Mouse (Mus musculus): Measurements from ENCODE around the gene Opn4.

Gene Opn4

GRCm38 (mm10) chr14:34599941-34600340 is at the start of gene Opn4:
TSS of gene Opn4 (minus strand) at chr14:34600142.
- DNase-seq: no peak

DNA sequence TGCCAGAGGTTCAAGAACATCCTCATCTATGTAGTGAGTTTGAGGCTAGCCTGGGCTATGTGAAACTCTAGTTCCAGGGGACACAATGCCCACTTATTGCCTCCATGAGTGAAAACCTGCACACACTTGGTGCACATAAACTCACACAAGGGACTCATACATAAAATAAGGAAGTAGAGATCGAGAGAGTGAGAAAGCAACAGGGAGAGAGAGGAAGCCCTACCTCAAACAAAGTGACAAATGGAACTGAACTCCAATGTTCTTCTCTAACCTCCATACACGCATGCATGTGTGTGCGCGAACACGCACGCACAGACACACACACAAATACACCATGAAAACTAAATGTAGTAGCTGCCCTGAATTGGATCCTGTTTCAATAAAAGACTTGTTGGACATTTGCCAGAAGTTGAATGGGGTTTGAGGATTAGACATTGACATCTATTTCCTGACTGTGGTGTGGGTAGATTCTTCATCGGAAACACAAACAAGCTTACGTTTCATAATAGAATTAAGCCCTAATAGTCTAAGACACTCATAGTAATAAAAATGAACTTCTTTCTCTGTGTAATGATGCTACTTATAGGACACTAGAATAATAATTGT is 48.0 kb upstream of the Opn4 start:
- DNase-seq: no peak

- DNase-seq: no peak
Measured at GRCm38 (mm10) chr14:34644140-34644539, 44.2 kb upstream of the Opn4 start.

GRCm38 (mm10) chr14:34635721-34636120 is 35.8 kb upstream of the Opn4 start:
- DNase-seq: no peak

GRCm38 (mm10) chr14:34635192-34635591 is 35.2 kb upstream of the Opn4 start:
- no peak for DNase-seq

DNA sequence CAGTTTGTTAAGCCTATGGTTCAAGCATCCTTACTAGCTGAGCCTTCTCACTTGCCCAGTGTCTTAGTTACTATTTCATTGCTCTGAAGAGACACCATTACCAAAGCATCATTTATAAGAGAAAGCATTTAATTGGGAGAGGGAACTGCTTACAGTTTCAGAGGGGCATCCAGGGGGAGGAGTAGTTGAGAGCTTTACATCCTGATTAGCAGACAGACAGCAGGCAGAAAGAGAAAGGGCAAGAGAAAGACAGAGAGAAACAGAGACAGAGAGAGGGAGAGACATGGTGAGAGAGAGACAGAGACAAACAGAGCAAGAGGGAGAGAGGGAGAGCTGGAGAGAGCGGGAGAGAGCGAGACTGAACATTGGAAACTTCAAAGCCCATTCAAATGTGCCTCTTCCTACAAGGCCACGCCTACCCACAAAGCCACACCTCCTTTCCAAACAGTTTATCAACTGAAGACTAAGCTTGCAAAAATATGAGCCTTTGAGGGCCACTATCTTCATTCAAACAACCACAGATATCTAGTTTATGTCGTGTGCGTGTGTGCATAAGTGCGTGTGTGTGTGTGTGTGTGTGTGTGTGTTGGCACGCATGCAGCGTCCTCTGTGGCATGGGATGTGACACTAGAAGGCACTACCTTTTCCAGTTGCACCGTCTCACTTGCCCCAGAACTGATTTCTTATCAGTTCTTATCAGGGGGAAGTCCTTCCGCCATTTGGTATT is 32.9 kb upstream of the Opn4 start:
- no peak for DNase-seq

DNA sequence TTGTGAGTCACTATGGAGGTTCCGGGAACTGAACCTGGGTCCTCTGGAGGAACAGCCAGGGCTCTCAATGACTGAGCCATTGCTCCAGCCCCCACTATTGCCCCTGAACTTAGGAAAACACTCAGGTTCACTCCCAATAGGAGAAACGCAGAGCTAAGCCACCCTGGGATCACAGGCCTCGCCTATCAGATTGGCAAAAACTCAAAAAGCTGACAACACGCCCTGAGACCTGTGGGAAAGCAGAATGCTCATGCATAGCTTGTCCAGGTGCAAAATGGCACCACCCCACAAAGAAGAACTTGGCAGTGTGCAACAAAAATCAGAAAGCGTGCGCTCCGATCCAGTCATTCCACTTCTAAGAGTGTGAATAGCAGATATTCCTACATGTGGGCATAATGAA is 26.9 kb upstream of the Opn4 start:
- DNase-seq: no peak

DNA sequence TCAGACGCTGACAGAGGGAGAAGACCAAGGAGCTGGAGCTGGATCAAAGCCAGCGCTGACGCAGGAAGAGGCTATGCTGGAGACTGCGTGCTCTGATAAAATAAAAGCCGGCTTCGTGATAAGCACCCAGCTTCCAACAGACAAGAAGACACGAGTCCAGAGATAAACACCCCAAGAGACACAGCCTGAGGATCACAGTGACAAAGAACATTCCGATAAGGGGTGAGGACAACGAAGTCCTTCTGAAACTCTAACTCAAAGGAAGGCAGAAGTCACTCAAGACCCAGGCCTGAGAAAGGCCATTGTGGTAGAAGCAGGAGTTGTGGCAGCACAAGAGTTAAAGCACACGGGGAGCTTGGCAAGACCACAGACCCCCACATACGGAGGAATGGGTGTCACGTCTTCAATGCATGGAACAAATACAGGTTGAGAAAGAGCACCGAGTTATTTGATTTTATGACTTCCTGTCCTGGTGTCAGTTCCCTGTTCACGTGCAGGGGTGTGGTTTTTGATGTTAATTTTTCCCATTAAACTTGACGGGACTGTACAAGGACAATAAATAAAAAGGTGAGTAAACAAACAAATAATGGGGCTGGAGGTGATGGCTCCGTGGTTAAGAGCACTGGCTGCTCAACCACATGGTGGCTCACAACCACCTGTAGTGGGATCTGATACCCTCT is 23.7 kb upstream of the Opn4 start:
- no peak for DNase-seq

GRCm38 (mm10) chr14:34623074-34623473 is 23.1 kb upstream of the Opn4 start:
- DNase-seq: no peak

- DNase-seq: no peak
Measured at GRCm38 (mm10) chr14:34620611-34621376, 20.9 kb upstream of the Opn4 start.

- no peak for DNase-seq
Measured at GRCm38 (mm10) chr14:34618808-34619207, 18.9 kb upstream of the Opn4 start.

- peak; percentile 71 for DNase-seq
Measured at GRCm38 (mm10) chr14:34616821-34617220, 16.9 kb upstream of the Opn4 start.

DNA sequence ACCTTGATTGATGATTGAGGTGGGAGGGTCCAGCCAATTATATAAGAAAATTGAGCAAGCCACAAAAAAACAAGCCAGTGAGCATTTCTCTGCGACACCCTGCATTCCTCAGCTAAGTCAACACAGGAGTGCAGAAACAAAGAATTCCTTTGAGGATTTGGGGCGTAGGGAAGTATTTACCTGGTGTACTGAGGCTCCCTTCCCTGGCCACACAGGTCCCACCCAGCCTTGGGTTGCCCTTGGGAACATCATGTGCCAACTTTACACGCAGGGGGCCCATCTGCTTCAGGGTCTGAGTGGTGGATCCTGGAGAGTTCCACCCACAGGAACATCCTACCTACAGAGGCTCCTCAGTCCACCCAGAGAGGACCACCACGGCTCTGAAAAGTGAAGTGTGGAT is 15.7 kb upstream of the Opn4 start:
- no peak for DNase-seq

- DNase-seq: no peak
Measured at GRCm38 (mm10) chr14:34615082-34615481, 15.1 kb upstream of the Opn4 start.

DNA sequence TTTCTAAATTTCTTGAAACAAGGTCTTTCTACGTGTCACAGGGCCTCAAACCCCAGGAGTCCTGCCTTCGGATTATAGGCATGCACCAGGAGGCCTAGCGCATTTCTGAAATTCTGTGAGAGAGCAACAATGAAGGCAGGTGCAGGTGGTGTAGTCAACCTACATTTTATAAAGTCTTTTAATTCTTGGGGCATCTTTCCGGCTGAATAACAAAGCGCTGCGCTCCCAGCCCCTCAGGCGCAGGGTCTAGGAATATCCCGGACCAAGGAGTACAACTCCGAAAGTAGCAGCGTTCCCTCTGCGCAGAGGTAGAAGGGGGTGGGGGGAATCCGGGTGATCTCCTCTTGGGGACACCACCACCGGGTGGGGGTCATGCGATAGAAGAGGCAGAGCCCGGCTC is 14.6 kb upstream of the Opn4 start:
- DNase-seq: no peak

DNA sequence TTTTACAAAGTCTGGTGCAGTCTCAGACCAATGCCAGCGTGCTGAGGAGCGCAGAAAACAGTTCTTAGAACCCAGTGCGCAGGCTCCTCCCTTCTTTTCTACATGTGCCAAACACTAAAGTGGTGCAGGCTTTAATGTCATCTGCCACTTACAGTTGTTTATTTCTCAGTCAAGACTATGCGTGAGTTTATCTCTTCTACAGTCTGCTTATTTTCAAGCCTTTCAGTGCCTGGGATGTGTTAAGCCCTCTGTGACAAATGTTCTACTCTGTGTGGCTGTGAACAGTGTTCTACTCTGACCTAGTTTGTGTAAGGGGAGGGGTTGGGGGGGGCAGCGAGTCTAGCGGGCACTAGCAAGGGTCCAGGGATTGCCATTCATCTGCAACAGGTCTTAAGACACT is 13.6 kb upstream of the Opn4 start:
- DNase-seq: no peak

DNA sequence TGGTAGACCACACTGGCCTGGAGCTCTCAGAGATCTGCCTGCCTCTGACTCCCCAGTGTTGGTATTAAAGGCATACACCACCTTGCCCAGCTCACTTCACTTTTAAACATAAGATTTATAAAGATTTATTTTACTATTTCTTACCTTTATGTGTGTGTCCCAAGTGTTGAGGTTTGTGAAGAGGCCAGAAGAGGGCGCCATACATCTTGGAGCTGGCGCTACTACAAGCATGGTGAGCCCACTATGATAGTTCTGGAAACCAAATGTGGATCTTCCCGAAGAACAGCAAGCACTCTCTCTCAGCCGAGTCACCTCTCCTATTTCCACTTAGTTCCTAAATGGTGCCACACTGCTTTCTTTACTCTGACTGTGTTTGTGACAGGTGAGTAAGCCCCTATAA is 12.3 kb upstream of the Opn4 start:
- DNase-seq: no peak

DNA sequence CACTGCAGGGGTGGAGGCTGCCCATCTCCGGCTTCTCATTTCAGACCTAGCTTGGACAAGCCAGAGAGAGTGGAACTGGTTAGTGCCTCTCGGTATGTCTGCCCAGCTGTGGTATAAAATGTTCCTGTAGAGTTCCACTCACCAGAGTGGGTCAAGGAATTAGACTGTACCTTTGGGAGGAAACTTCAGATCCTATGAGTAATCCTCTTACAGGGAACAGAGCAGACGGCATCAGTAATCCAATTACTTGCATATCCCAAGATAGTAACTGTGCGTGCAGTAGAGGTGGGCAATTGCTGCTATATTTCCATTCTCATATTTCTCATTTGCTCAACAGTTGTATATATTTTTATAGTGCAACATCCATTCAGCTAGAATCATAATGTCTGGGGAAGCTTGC is 11.6 kb upstream of the Opn4 start:
- no peak for DNase-seq

- DNase-seq: no peak
Measured at GRCm38 (mm10) chr14:34601910-34602309, 2.0 kb upstream of the Opn4 start.

DNA sequence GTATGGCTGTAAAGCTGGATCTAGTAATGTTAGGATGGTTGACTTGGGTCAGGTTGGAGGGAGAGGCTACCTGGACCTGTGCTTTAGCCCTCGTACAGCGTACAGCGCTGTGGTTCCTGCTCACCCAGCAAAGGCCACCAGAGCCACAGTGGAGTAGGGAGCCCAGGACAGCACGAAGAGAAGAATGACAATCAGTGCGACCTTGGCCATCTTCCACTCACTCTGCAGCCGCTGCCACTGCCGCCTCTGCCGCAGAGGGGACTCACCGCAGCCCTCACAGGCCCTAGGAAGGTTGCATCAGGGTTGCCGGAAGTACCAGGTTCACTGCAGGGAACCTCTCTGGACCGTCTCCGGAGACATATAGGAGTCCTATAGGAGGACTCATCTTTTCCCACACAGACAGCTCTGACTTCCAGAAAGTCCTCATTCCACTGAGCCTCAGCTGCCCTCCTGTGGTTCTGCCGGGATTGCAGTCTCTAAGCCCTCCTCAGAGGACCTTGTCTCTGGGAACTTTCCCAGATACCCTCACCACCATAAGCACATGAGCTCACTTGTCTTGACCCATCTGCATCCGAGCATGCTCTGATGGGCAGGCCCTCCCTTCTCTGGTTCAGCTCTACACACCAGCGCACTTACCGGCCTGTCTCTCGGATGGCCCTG is 4.2 kb downstream of the Opn4 start:
- DNase-seq: no peak

DNA sequence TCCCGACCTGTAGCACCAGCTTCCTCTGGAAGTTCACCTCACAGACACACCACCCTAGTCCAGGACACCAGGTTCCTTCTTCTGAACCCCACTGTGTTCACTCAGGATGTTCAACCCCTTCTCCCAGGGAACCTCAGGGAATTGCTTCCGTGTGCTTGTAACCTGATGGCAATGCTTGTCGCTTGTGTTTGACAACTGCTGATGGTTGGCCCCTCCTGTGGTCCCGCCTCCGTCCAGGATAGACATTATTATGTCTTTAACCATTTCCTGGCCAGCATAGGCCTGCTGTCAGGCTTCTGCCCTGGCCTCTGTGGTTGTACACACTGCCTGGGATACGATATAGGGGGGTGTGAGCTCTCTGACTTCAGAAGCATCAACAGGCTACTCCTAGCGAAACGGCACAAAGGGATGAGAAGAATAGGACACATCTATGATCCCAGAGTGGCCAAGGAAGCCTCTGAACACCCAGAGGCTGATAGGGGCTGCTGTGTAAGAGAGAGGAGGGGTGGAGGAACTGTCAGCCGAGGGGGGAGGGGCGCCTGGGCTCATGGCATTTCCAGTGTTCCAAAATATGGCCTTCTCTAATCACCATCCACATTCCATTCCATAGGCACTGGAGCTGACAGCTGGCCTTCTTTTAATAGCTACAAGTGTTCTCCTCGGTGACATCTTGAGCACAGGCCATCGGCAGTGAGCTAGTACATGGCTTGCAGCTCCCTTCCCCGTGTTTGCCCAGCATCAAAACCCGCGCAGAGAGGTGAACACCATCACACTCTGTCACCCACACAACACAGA is 8.0 kb downstream of the Opn4 start:
- DNase-seq: no peak

Data from layer of hippocampus, adult 9-11 months (tissue).